ENCODE assay signal across 8 mouse cellular contexts in the genomic region with DNA sequence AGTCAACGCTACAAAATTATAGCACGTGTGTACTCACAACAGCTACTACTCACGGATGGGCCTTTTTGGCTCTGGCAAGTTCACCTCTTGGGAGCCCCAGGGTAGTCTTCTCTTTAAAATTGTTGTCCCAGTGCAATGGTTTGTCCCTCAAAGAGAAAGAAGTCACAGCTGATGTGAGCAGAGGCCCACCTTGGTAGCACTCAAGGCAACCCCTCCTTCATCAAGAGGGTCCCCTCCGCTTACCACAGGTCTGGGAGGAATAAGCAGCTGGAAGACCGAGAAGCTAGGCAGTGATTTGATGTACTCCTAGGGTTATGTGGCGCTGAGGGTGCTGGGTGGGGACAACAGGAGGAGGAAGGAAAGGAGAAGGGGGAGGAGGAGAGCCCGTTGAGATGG. TPM values are rescaled to one million over a fixed set of nuclear protein-coding genes. Genes with fewer than 3 reads are reported as not detected.
DNase-seq lines count a peak whose midpoint lies in the region; ATAC-seq and TF ChIP-seq lines count a peak whose summit lies in the region.

No protein-coding gene starts in this region.

- in situ Hi-C loops in ES-E14 (cut with MboI; ENCODE audit: low sequenced_read_pairs in 2 of 2, unreplicated experiment in 2 of 2), result no loop called here

- peaks cover 62% of the 10 kb centered on the region for H3K27me3 ChIP-seq in heart, embryonic 12.5 days (replicated peaks)
- peaks cover 44% of the 10 kb centered on the region for H3K27me3 ChIP-seq in hindbrain, embryonic 12.5 days
- peaks cover 78% of the 10 kb centered on the region for H3K27me3 ChIP-seq in megakaryocyte, embryonic 14.5 days (replicated peaks)

- 35% methylated on average over 7 of the region's 7 CpGs for WGBS in heart, embryonic 12.5 days
- 27% methylated on average over 7 of the region's 7 CpGs for WGBS in hindbrain, embryonic 12.5 days

- H3K36me3 ChIP-seq in heart, embryonic 12.5 days, result no peaks in the 10 kb centered on the region
- no peaks in the 10 kb centered on the region for H3K36me3 ChIP-seq in ES-E14 (ENCODE audit: control insufficient read depth, insufficient read depth, low read length, poor library complexity, severe bottlenecking)
- H3K36me3 ChIP-seq in hindbrain, embryonic 12.5 days, result no peaks in the 10 kb centered on the region
- H3K36me3 ChIP-seq in megakaryocyte, embryonic 14.5 days (replicated peaks; ENCODE audit: low read length), result no peaks in the 10 kb centered on the region

- peak overlapping the region; percentile 52 for H3K4me3 ChIP-seq in heart, embryonic 12.5 days
- H3K4me3 ChIP-seq in ES-E14 (ENCODE audit: insufficient read depth in 1 of 2, low read depth in 1 of 2, low read length in 2 of 2, poor library complexity in 1 of 2, severe bottlenecking in 1 of 2), result peak overlapping the region; percentile 65 to 70
- H3K4me3 ChIP-seq in hindbrain, embryonic 12.5 days, result peak overlapping the region; percentile 48
- peak overlapping the region; percentile 89 for H3K4me3 ChIP-seq in megakaryocyte, embryonic 14.5 days (replicated peaks)

- no peak for DNase-seq in heart, adult 18-20 months
- no peak for DNase-seq in ES-E14 (ENCODE audit: low read depth, low spot score)
- DNase-seq in cerebellum, postnatal 4 days (ENCODE audit: low spot score in 2 of 2), result no peak
- DNase-seq in urinary bladder, postnatal 14 days (ENCODE audit: low spot score), result no peak
- DNase-seq in left cerebral cortex, postnatal 10 days (ENCODE audit: extremely low spot score in 1 of 2, low spot score in 2 of 2), result no peak

- H3K9ac ChIP-seq in heart, embryonic 12.5 days, result peak overlapping the region; percentile 73
- peak overlapping the region; percentile 51 for H3K9ac ChIP-seq in ES-E14 (ENCODE audit: insufficient read depth, low read depth, low read length, poor library complexity, severe bottlenecking)
- H3K9ac ChIP-seq in hindbrain, embryonic 12.5 days, result peak overlapping the region; percentile 60

- peak overlapping the region; percentile 96 for H3K4me2 ChIP-seq in heart, embryonic 12.5 days
- peak overlapping the region; percentile 69 for H3K4me2 ChIP-seq in hindbrain, embryonic 12.5 days (replicated peaks)

- intact Hi-C loops in left cerebral cortex, postnatal 10 days (cut with DNase I), result no loop called here

- peaks cover 23% of the 10 kb centered on the region for H3K4me1 ChIP-seq in heart, embryonic 12.5 days (replicated peaks)
- peaks cover 4 to 19% of the 10 kb centered on the region in 2 experiments; a peak in 2 of 4 replicates for H3K4me1 ChIP-seq in ES-E14 (ENCODE audit: control insufficient read depth in 2 of 2, insufficient read depth in 2 of 2, low read length in 2 of 2, poor library complexity in 1 of 2)
- H3K4me1 ChIP-seq in hindbrain, embryonic 12.5 days, result peaks cover 32% of the 10 kb centered on the region
- peaks cover 38% of the 10 kb centered on the region for H3K4me1 ChIP-seq in megakaryocyte, embryonic 14.5 days

- H3K9me3 ChIP-seq in heart, embryonic 12.5 days (replicated peaks), result no peaks in the 10 kb centered on the region
- H3K9me3 ChIP-seq in ES-E14 (ENCODE audit: control insufficient read depth, insufficient read depth, low read depth, low read length), result no peaks in the 10 kb centered on the region
- no peaks in the 10 kb centered on the region for H3K9me3 ChIP-seq in hindbrain, embryonic 12.5 days (replicated peaks)
- no peaks in the 10 kb centered on the region for H3K9me3 ChIP-seq in megakaryocyte, embryonic 14.5 days

- ATAC-seq in heart, embryonic 12.5 days (ENCODE audit: insufficient number of reproducible peaks, low FRiP score), result no peak
- no peak for ATAC-seq in hindbrain, embryonic 12.5 days (ENCODE audit: low FRiP score)

- no peak overlapping the region for H3K27ac ChIP-seq in heart, embryonic 12.5 days (ENCODE audit: poor library complexity, severe bottlenecking)
- no peak overlapping the region for H3K27ac ChIP-seq in ES-E14 (ENCODE audit: insufficient read depth, low read depth, low read length, poor library complexity, severe bottlenecking)
- H3K27ac ChIP-seq in hindbrain, embryonic 12.5 days, result no peak overlapping the region

TF ChIP-seq in ES-E14, 5 proteins besides CTCF, POLR2A, EP300 and RAD21:
- TF ChIP-seq MAFK (IDR thresholded peaks at IDR 0.05; ENCODE audit: insufficient read depth, low read depth, low read length) (no peak), CHD2 (IDR thresholded peaks at IDR 0.05; ENCODE audit: low read depth, low read length) (no peak), ZNF384 (IDR thresholded peaks at IDR 0.05; ENCODE audit: low read depth, low read length) (no peak), HCFC1 (IDR thresholded peaks at IDR 0.05; ENCODE audit: borderline replicate concordance, insufficient read depth, low read length) (no peak)
TF ChIP-seq in ES-E14: peak in this region for 0.

RNA-seq across cellular contexts. Expression of a gene that starts 2.8 kb away (rescaled TPM):
- polyA plus RNA-seq in heart, embryonic 12.5 days (2016; fragmentation: Nextera tagmentation; extraction: Ambion mirVana), result 1.0 and 2.2 TPM in 2 replicates
- total RNA-seq in heart, adult 18-20 months (2021), result under 1 TPM; 0.49 to 0.74 TPM
- total RNA-seq in ES-E14 (2012; rRNA removed), result 1.9 and 2.6 TPM in 2 replicates
- polyA plus RNA-seq in hindbrain, embryonic 12.5 days (2016; fragmentation: Nextera tagmentation; extraction: Ambion mirVana), result 1.9 and 2.2 TPM in 2 replicates
- polyA plus RNA-seq in megakaryocyte, embryonic 14.5 days (2012; ENCODE audit: insufficient read depth, low replicate concordance), result not detected in 2 replicates
- 1 to 10 TPM; 2.1 to 2.3 TPM for total RNA-seq in left cerebral cortex, postnatal 10 days (2021)

RNA-seq across cellular contexts. Expression of a gene that starts 7.0 kb away (rescaled TPM):
- 77.2 and 78.8 TPM in 2 replicates for polyA plus RNA-seq in heart, embryonic 12.5 days (2016; fragmentation: Nextera tagmentation; extraction: Ambion mirVana)
- total RNA-seq in heart, adult 18-20 months (2021), result 10 to 100 TPM; 22.6 to 29.2 TPM
- 47.3 and 55.2 TPM in 2 replicates for total RNA-seq in ES-E14 (2012; rRNA removed)
- 97.2 and 102 TPM in 2 replicates for polyA plus RNA-seq in hindbrain, embryonic 12.5 days (2016; fragmentation: Nextera tagmentation; extraction: Ambion mirVana)
- polyA plus RNA-seq in megakaryocyte, embryonic 14.5 days (2012; ENCODE audit: insufficient read depth, low replicate concordance), result 10.3 and 36.9 TPM in 2 replicates
- total RNA-seq in left cerebral cortex, postnatal 10 days (2021), result 10 to 100 TPM; 49.6 to 52.9 TPM

RNA-seq across cellular contexts. Expression of a gene that starts 29.5 kb away (rescaled TPM):
- polyA plus RNA-seq in heart, embryonic 12.5 days (2016; fragmentation: Nextera tagmentation; extraction: Ambion mirVana), result 24.2 and 25.5 TPM in 2 replicates
- total RNA-seq in heart, adult 18-20 months (2021), result 1 to 10 TPM; 6.6 to 7.4 TPM
- total RNA-seq in ES-E14 (2012; rRNA removed), result 73.6 and 88.1 TPM in 2 replicates
- 38.9 and 40.6 TPM in 2 replicates for polyA plus RNA-seq in hindbrain, embryonic 12.5 days (2016; fragmentation: Nextera tagmentation; extraction: Ambion mirVana)
- polyA plus RNA-seq in megakaryocyte, embryonic 14.5 days (2012; ENCODE audit: insufficient read depth, low replicate concordance), result 14.8 and 21.5 TPM in 2 replicates
- 10 to 100 TPM; 32.1 to 32.9 TPM for total RNA-seq in left cerebral cortex, postnatal 10 days (2021)

RNA-seq across cellular contexts. Expression of a gene that starts 34.1 kb away (rescaled TPM):
- 58.8 and 63.9 TPM in 2 replicates for polyA plus RNA-seq in heart, embryonic 12.5 days (2016; fragmentation: Nextera tagmentation; extraction: Ambion mirVana)
- total RNA-seq in heart, adult 18-20 months (2021), result 1 to 10 TPM in 1 of 2 experiments, under 1 TPM in 1; 0.92 to 1.5 TPM
- total RNA-seq in ES-E14 (2012; rRNA removed), result 8.7 and 16.2 TPM in 2 replicates
- 38.8 and 38.9 TPM in 2 replicates for polyA plus RNA-seq in hindbrain, embryonic 12.5 days (2016; fragmentation: Nextera tagmentation; extraction: Ambion mirVana)
- not detected in 2 replicates for polyA plus RNA-seq in megakaryocyte, embryonic 14.5 days (2012; ENCODE audit: insufficient read depth, low replicate concordance)
- 1 to 10 TPM; 1.8 to 2.7 TPM for total RNA-seq in left cerebral cortex, postnatal 10 days (2021)
